Mouse (Mus musculus) spleen, postnatal 36 days (tissue): Measurements from ENCODE around the gene Gad1.

Experiments used
- DNase-seq, 2 experiments: peaks; one replicate each; pipeline ENCODE4 v3.0.0; 2022; ENCODE audit warnings: low spot score in 2 of 2, mixed read lengths in 1 of 2

The Gad1 gene

GRCm38 (mm10) chr2:70628397-70628796 lies 75.5 kb downstream of the Gad1 start:
- DNase-seq: peak; percentile 54 to 57

GRCm38 (mm10) chr2:70629339-70629761 lies 76.5 kb downstream of the Gad1 start:
- DNase-seq: peak; percentile 40 to 62

DNA sequence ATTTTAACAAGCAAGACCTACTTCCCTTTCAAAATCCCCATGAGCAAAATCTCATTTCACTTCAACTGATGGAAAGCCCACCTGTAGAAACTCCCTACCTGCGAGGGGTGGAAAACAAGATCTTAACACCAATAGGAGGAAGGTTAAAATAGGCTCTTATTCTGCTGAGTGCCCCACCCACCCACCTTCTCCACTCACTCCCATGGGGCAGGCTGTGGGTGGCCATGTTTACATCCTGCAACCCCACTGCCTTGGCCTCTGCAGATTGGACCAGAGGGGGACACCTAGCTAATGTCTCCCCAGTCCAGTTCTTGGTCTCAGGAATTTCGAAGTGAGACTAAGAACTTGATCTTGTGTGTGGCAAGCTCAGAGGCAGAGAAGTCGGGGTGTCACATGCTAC lies 77.0 kb downstream of the Gad1 start:
- peak; percentile 78 for DNase-seq

DNA sequence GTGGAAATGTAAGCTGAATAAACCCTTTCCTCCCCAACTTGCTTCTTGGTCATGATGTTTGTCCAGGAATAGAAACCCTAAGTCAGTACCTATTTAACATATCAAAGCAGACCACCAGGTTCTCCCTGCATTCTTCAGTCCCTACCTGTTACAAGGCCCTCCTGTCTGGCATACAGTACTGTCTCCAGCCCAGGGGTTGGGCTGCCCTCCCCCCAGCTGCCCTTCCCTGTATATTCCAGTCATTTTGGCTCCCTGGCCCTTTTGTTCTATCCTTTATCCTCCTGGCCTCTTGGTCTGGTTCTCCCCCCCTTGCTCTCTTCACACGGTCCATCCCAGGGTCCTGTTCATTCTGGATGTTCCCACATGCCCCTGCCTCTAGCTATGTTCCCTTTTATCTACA lies 78.4 kb downstream of the Gad1 start:
- no peak for DNase-seq

DNA sequence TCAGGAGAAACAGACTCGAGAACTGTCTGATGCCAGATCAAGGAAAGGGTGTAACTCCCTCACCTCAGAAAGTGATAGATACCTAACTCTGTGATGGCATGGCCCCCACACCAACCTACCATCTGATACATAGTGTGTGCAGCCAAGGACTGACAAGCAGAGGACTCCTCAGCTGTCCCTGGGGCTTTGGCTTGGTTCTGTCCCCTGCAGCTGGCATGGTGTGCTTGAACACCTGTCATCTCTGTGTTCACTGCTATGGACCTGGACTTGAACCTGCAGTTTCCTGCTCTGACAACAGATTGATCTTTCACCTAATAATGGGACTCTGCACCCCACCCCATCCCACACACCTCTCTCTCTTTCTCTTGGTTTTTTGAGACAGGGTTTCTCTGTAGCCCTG lies 79.5 kb downstream of the Gad1 start:
- DNase-seq: no peak

DNA sequence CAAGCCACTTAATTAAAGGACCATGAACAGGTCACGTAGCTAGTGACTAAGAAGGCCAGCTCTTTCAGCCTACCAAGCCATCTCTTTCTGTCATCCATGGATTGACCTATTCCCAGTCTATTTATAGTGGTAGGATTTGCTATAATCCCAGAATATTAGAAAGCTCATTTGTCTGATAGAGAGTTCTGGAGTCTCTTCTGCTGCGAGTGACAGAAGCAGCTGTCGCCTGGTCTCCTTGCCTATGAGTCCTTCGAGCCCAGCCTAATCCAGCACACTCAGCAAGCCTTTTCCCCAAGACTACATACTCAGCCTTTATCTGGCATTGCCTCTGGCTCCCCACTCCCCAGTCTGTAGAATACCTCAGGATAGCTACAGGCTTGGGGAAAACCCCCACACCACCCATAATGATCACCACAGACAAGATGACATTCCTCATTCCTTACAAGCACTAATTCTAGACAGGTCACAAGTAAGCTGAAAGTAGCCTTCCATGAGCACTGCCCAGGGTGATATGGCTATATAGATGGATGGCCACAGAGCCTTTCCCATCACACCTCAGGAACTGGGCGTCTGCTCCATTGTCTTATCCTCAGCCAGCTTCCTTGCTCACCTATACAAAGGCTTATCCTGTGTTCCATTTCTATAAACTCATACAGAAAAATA lies 81.3 kb downstream of the Gad1 start:
- DNase-seq: no peak

DNA sequence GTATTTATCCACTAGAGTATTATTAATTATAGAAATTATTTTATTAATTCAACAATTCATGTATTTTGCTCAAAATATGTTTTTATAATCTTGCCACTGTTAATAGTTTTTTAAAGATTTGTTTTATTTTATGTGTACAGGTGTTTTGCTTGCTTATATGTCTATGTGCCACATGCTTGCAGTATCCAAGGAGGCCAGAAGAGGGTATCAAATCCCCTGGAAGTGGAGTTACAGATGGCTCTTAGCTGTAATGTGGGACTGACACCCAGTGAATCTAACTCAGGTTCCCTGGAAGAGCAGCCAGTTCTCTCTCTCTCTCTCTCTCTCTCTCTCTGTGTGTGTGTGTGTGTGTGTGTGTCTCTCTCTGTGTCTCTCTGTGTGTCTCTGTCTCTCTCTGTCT lies 88.1 kb downstream of the Gad1 start:
- no peak for DNase-seq

GRCm38 (mm10) chr2:70642971-70643565 lies 90.2 kb downstream of the Gad1 start:
- DNase-seq: no peak

GRCm38 (mm10) chr2:70645266-70645780 lies 92.5 kb downstream of the Gad1 start:
- no peak for DNase-seq

- DNase-seq: no peak
Measured at GRCm38 (mm10) chr2:70647681-70648080, 94.8 kb downstream of the Gad1 start.

GRCm38 (mm10) chr2:70648271-70648670 lies 95.4 kb downstream of the Gad1 start:
- no peak for DNase-seq

GRCm38 (mm10) chr2:70649471-70649870 lies 96.6 kb downstream of the Gad1 start:
- no peak for DNase-seq
